Mouse (Mus musculus) thymus, postnatal 25 days (tissue): Measurements from ENCODE around the gene Dlx4.

Source experiments
- DNase-seq: peaks from one replicate; pipeline ENCODE4 v3.0.0; 2022

The Dlx4 gene

DNA sequence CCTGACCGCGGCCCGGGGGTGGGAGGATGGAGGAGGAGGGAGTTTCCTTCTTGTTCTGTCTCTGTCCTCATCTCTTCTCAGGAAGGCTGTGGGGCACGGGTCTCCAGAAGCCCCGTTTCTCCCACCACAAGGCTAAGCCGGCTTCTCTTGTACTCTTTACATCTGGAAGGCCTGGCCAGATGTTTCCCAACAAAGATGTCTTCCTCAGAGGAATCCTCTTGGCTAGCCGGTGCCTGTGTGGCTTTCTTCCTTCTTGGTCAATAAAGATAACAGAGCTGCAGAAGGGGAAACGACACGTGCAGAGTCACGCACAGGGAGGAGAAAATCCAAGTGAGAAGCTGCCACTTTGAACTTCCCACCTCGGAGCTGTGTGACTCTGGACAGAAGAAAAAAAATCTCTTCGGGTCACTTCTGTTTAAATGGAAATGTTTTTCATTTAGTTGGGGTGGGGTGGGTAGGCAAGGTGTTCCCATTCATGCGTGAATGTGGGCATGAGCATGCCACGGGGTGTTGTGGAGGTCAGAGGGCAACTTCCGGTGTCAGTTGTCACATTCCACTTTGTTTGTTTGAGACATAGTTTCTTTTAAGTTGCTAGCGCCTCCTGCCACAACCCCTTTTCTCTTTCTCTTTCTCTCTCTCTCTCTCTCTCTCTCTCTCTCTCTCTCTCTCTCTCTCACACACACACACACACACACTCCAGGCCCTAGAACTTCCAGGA lies 44.8 kb downstream of the Dlx4 start:
- DNase-seq = no peak

DNA sequence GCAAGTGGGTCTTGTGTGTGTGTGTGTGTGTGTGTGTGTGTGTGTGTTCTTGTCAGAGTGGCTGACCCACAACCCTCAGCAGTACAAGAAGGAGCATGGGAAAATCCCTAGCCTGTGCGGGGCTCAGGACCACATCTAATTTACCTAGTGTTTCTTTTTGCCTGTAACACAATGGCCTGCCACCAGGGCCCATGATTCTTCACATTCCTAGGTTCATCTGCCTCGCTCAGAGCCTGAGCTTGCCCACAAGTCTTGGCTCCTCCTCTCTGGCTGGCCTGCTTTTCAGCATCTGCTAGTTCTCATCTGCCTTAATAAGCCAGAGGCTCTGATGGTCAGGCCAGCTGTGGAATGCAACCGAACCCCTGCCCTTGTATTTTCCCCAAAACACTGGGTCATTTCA lies 45.7 kb downstream of the Dlx4 start:
- no peak for DNase-seq

DNA sequence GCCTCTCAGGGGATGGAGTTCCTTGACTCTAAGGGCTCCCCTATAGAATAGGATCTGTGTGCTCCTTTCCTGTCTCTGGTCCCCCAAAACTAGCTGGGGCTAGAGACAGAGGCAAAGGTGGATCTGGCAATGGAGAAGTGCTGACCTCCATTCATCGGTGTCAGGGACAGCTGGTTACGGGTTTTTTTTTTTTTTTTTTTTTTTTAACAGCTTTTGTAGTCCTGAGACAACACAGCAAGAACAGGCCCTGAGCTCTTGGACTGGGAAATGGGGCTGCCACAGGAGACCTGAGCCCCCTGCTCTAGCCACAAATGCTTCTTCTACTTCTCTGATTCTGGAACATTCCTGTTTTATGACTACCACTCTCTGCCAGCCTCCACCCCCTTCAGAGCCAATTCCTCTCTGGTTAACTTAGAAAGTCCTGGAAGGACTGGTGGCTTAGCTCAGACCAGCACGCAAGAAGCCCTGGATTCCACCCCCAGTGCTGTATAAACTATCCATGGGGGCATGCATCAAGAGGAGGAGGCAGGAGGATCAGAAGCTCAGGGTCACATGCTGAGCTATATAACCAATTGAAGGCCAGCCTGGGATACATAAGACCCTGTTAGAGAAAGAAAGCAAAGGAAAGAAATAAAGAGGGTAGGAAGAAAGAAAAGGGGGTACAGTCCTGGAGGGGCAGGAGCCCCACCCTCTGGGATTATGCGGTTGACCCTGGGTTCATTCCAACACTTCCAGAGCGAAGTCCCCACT lies 47.5 kb downstream of the Dlx4 start:
- DNase-seq = no peak

DNA sequence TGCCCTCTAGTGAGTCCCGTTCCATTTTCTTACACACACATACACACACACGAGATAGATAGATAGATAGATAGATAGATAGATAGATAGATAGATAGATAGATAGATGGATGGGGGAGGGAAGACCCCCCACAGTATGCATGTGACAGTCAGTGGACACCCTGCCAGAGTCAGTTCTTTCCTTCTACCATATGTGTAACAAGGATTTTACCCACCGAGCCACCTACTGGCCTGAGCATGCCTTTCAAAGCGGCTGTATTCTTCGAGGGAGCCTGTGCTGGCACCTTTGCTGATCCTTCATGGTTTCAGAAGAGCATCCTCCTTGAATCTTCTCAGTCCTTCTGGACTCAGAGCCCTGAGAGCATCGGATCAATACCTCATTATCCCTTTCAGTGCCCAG lies 48.2 kb downstream of the Dlx4 start:
- no peak for DNase-seq

DNA sequence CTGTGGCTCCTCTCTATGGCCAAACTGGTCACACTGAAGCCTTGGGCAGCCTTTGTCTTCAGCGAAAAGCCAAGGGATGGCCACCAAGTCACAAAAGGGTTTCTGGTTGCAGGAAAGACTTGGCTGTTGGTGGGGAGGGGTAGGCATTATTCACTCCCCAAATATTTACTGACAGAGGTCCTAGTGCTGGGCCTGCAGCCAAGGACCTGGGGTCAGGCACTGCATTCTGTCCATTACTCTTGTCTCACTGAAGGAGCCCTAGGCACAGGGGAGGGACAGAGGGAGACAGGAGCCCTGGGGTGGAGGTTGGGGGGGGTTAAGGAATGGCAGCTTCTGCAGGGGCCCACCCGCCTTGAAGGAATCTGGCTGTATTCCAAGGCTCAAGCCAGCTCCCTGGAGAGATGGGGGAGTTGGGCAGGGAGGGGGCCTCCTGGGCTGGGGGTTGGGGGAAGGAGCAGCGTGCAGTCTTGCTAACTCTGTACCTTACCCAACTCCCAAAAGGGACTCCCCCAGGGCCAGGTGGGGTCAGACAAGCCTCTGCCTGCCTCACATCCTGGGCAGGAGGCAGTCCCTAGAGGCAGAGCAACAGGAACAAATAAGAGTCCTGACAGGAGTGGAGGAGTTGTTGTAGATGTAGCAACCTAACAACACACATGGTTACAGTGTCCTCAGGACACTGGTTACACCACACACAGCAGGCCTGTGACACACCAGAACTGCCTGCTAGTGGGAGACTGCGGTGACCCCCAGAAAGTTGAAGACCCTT lies 49.3 kb downstream of the Dlx4 start:
- DNase-seq = no peak

DNA sequence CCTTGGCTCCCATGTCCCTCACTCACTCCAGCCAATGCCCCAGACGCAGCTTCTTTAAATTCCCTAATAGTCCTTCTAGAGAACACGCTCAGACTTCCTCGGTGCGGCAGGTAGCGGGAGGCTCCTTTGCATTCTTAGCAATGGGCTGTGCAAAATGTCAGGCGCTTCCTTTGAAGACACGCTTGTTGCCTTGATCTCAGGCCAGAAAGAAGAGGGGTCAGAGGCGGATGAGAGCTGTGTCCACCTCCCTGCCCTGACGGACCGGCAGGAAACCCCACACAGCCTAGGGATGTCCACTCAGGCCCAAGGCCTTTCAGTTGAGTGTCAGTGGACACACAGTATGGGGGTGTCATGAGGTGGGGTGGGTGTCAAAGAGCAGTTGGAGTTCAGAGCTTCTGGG lies 50.5 kb downstream of the Dlx4 start:
- no peak for DNase-seq

DNA sequence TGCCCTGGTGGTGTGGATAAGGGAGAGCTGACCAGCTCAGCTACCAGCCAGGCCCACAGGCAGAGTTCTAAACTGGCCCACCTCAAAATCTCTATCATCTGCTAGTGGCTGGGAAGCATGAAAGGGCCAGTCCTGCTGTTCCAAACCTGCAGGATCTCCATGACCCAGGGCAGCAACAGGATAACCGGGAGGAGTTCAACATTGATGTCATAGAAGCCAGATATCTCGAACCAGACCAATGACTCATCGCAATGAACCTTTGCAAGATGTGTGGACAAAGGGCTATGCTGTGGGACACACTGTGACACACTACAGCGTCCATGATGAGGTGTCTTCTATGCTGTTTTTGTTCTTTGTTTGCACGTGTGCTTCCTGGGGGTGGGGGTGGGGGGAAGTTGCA lies 53.0 kb downstream of the Dlx4 start:
- no peak for DNase-seq
